Mouse (Mus musculus): Measurements from ENCODE around the gene A930017K11Rik. TPM values are rescaled to one million over a fixed set of nuclear protein-coding genes. Genes with fewer than 3 reads are reported as not detected.

A930017K11Rik gene
- polyA plus RNA-seq (2017; shearing (Covaris generic)), result not detected

DNA sequence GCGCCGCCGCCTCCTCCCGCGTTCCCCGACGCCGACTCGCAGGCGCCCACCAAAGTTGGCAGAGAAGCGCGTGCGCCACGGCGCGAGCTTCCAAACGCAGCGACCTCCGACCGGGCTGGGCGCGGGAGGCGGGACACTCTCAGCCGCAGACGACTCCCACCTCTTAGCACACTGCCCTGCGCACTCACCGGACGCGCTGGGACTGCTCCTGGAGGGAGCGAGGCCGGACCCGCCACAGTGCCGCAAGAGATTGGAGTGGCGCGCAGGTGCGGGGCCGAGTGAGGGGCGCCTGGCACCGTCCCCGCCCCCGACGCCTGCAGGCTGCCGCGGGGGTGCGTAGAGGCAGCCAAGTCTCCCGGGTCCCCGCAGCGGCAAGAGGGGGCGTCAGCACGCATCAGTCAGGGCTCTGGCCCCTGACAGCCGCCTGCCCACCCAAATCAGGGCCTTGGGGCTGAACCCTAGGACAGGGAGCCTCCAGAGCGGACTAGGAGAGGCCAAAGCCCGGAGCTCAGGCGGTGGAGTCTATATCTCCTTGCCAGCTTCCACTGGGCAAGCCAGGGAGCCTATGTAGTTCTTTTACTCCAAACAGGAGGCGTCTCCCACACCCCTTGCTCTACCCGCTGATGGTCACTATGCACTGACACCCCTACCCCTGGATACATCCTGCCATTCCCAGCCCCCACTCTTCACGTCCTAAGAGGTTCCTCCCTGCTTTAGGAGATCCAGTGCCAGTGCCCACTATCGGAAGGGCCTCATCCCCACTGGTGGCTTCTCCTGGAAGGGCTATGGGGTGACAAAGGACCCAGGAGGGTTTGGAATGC, at the start of gene A930017K11Rik:
TSS of gene A930017K11Rik (minus strand) at position 763 of the 821 bp plus-strand sequence.

DNA sequence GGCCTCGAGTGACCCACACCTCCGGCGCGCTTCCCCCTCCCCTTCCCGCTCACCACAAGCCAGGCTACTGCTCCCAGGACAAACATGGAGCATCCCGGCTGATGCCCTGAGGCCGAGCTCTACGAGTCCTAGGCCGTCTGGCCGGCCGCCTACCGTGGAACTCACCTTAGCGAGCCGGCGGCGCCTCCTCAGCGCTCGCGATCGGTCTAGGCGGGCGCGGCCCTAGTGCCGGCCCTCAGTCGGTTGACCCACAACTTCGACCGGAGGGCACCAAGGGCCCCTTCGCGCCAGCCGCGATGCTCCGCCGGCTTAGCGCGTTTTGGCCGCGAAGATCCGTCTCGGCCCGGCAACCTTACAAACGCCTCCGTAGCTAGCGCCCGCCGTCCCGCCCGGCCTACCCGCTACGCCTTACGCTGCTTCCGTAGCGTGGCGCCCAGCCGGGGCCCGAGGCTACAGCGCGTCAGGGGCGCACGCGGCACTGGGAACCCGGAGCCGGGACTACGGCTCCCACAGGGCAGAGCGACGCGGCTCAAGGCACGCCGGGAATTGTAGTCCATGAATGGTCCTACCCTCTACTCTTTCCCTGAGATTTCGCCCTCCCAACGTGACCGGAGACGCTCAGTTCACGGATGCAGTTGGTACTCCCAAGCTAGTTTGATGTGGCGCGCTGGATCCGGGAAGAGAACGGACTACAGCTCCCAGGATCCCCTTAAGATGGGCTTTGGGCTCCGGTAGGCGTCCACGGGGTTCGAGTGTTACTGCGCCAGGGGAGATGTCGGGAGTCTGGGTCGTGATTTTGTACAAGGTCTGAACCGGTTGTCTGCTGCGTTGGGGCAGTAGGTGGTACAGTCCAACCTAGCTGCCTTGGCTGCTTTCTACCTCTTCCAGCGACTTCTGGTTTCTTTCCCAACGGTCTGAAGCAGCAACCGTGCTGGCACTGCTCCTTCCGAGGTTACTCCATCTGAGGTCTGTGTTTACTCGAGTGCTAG, 33.2 kb upstream of the A930017K11Rik start, which contains the start of gene Capn15:
TSS of gene Capn15 (minus strand) at position 491 of the 989 bp plus-strand sequence.

DNA sequence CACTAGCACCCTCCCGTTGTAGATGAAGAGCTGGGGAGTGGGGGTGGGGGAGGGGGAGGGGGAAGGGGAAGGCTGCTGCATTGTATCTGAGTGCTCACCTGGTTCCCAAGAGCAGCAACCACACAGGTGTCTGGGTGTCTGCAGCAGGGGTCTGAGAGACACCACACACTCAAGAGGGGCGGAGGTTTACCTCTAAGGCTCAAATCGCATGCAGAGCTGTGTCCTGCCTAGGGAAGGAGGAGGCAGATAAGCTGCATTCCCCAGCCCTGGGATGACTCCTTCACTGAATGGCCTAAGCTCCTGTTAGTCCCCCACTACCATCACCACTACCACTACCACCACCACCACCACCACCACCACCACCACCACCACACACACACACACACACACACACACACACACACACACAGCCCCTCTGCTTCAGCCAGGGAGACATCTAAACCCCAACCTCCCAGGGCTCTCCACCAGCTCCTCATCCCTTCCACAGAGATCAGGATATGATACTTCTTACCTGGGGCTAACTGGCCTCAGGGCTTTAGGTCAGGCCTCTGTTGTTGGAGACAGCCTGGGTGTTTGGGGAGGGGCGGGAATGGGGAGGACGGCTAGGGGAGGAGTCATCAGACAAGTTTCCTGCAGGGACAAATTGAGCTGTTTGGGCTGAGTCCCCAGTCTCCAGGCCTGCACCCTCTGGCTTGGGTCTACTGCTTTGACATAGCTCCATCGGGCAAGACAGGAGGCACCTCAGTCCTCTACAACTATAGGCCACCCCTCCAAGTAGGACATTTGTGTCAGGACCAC, 7.8 kb downstream of the A930017K11Rik start, which contains the start of the genes Pigq and Nhlrc4:
TSS of gene Pigq (minus strand) at position 571 of the 798 bp plus-strand sequence.
TSS of gene Nhlrc4 (minus strand) at position 596 of the 798 bp plus-strand sequence.

DNA sequence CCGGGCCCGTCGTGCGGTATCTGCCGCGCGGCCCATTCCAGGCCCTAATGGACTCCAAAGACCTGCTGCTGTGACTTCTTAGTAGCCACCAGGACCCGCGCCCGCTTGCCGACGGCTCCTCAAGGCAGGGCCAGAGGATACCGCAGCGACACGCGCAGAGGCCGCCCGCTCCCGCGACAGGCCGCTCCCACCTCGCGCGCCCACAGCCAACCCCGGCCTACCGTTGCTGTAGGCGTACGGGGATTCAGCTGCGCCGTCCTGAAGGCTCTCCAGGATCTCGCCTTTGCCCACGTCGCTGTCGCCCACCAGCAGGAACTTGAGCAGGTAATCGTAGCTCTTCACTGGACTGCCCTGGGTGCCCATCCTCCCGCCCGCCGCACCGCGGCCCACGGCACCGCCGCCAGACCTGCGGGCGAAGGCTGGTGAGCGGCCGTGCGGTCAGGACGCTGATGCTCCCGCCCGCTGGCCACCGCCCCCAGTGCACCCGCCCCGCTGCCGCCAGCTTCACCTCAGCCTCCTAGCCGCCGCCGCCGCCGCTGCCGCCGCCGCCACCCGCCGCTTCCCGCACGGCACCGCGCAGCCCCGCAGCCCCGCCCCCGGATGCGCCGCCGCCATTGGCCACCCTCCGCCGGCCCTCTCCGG, 33.1 kb downstream of the A930017K11Rik start, which contains the start of gene Rab40c:
TSS of gene Rab40c (minus strand) at position 584 of the 642 bp plus-strand sequence.

Other genes with a start within 250 kb of the A930017K11Rik start
- not detected for gene Gng13, start 235.4 kb downstream of the A930017K11Rik start, polyA plus RNA-seq (2017; shearing (Covaris generic))
- gene Chtf18, start 225.1 kb downstream of the A930017K11Rik start, polyA plus RNA-seq (2017; shearing (Covaris generic)), result 6.4 TPM
- gene Rpusd1, start 224.9 kb downstream of the A930017K11Rik start, polyA plus RNA-seq (2017; shearing (Covaris generic)), result 14.6 TPM
- gene Mslnl, start 216.5 kb downstream of the A930017K11Rik start, polyA plus RNA-seq (2017; shearing (Covaris generic)), result 0.07 TPM
- gene Msln, start 198.2 kb downstream of the A930017K11Rik start, polyA plus RNA-seq (2017; shearing (Covaris generic)), result not detected
- gene Narfl, start 178.8 kb downstream of the A930017K11Rik start, polyA plus RNA-seq (2017; shearing (Covaris generic)), result 28.1 TPM
- 51.4 TPM for gene Haghl, start 166.9 kb downstream of the A930017K11Rik start, polyA plus RNA-seq (2017; shearing (Covaris generic))
- 0.49 TPM for gene Ccdc78, start 166.0 kb downstream of the A930017K11Rik start, polyA plus RNA-seq (2017; shearing (Covaris generic))
- 223 TPM for gene Fam173a, start 159.7 kb downstream of the A930017K11Rik start, polyA plus RNA-seq (2017; shearing (Covaris generic))
- 1.6 TPM for gene AC134908.4, start 156.9 kb downstream of the A930017K11Rik start, polyA plus RNA-seq (2017; shearing (Covaris generic))
- 45.7 TPM for gene Metrn, start 155.4 kb downstream of the A930017K11Rik start, polyA plus RNA-seq (2017; shearing (Covaris generic))
- 0.13 TPM for gene Fbxl16, start 143.5 kb downstream of the A930017K11Rik start, polyA plus RNA-seq (2017; shearing (Covaris generic))
- gene Wdr24, start 128.9 kb downstream of the A930017K11Rik start, polyA plus RNA-seq (2017; shearing (Covaris generic)), result 44.1 TPM
- gene Jmjd8, start 123.7 kb downstream of the A930017K11Rik start, polyA plus RNA-seq (2017; shearing (Covaris generic)), result 36.7 TPM
- gene Stub1, start 119.2 kb downstream of the A930017K11Rik start, polyA plus RNA-seq (2017; shearing (Covaris generic)), result 169 TPM
- 2.1 TPM for gene Rhbdl1, start 115.3 kb downstream of the A930017K11Rik start, polyA plus RNA-seq (2017; shearing (Covaris generic))
- 2.6 TPM for gene Gm20683, start 110.8 kb downstream of the A930017K11Rik start, polyA plus RNA-seq (2017; shearing (Covaris generic))
- 41.0 TPM for gene Rhot2, start 107.7 kb downstream of the A930017K11Rik start, polyA plus RNA-seq (2017; shearing (Covaris generic))
- 8.8 TPM for gene Wdr90, start 91.1 kb downstream of the A930017K11Rik start, polyA plus RNA-seq (2017; shearing (Covaris generic))
- 5.2 TPM for gene Mcrip2, start 83.8 kb downstream of the A930017K11Rik start, polyA plus RNA-seq (2017; shearing (Covaris generic))
- 82.8 TPM for gene Mettl26, start 77.5 kb downstream of the A930017K11Rik start, polyA plus RNA-seq (2017; shearing (Covaris generic))
- gene Wfikkn1, start 71.7 kb downstream of the A930017K11Rik start, polyA plus RNA-seq (2017; shearing (Covaris generic)), result 1.3 TPM
- gene Rab40c, start 32.8 kb downstream of the A930017K11Rik start, polyA plus RNA-seq (2017; shearing (Covaris generic)), result 31.6 TPM
- gene Pigq, start 7.6 kb downstream of the A930017K11Rik start, polyA plus RNA-seq (2017; shearing (Covaris generic)), result 55.2 TPM
- not detected for gene Nhlrc4, start 7.6 kb downstream of the A930017K11Rik start, polyA plus RNA-seq (2017; shearing (Covaris generic))
- gene Capn15, start 33.2 kb upstream of the A930017K11Rik start, polyA plus RNA-seq (2017; shearing (Covaris generic)), result 30.1 TPM
- 13.5 TPM for gene Rab11fip3, start 117.0 kb upstream of the A930017K11Rik start, polyA plus RNA-seq (2017; shearing (Covaris generic))
- 30.0 TPM for gene Decr2, start 137.8 kb upstream of the A930017K11Rik start, polyA plus RNA-seq (2017; shearing (Covaris generic))
- 3.3 TPM for gene Nme4, start 143.0 kb upstream of the A930017K11Rik start, polyA plus RNA-seq (2017; shearing (Covaris generic))
- 27.9 TPM for gene Tmem8, start 160.7 kb upstream of the A930017K11Rik start, polyA plus RNA-seq (2017; shearing (Covaris generic))
- 76.8 TPM for gene Mrpl28, start 170.9 kb upstream of the A930017K11Rik start, polyA plus RNA-seq (2017; shearing (Covaris generic))
- 100 TPM for gene Axin1, start 186.1 kb upstream of the A930017K11Rik start, polyA plus RNA-seq (2017; shearing (Covaris generic))
- gene Pdia2, start 246.5 kb upstream of the A930017K11Rik start, polyA plus RNA-seq (2017; shearing (Covaris generic)), result 0.25 TPM